Mouse (Mus musculus) cerebellum, adult 9-10 months (tissue): ENCODE results near the gene Armcx5.
A peak's percentile ranks its signal among the peaks of the same experiment; 100 is the strongest.
"Not testable (repeated sequence)": the region's sequence is repeated elsewhere in the genome, so short reads cannot be mapped to it uniquely, and the experiment has no call there.

Experiments
- DNase-seq: peaks from one replicate; pipeline ENCODE4 v3.0.0; 2022

Armcx5 gene

DNA sequence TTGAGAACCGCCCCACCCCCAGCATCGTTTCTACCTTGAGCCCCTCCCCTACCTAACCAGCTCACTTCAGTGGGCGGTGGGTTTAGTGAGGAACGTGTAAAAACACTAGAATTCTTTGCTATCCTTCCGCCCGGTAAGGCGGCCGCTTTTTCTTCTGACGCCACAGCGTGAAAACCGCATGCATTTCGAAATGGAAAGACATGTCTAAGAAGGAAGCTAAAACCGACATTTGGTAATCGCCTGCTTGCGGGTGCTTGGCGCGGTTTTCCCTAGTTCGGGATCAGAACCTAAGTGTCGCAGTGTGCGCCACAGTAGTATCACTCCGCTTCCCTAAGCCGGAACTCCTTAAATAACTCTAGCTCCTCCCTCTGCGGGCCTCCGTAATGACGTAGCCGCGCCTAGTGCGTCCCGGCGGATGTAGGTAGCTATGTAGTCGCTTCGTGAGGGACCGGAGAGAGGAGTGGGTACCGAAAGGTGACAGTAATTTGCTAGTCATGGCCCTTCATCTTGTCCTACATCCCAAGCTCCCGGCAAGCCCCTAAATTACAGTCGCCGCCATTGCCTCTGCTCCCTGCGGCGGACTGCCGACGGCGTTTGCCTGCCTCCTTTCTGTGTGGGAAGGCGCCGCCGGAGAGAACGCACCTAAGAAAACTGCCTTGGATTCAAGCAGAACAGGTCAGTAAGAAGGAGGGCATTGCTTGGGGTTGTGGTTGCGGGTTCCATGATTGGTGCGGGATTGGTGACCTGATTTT is at the start of gene Armcx5, which contains the start of gene Gprasp1:
TSS of gene Armcx5 (plus strand) at position 430 of the 752 bp plus-strand sequence.
TSS of gene Gprasp1 (plus strand) at position 430 of the 752 bp plus-strand sequence.
- DNase-seq: peak; percentile 93

DNA sequence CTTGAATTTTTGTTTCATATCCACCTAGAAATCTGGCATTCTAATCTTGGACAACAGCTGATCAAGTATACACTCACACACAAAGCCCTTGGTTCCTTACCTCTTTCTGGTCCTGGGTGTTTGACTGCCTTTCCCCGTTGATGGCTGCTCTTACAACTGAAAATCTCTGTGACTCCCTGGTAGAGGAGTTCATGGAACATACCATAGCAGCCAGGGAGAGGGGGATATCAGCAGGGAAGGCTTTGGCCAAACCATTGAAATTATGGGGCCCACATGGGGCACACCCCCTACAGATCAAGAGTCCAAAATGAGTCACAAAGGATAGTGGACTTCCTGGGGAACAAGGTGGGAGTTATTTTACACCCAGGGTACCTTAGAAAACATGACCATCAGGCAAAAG is 48.9 kb upstream of the Armcx5 start, which contains the start of gene Tcp11x2:
TSS of gene Tcp11x2 (minus strand) at position 158 of the 400 bp plus-strand sequence.
- no peak for DNase-seq

DNA sequence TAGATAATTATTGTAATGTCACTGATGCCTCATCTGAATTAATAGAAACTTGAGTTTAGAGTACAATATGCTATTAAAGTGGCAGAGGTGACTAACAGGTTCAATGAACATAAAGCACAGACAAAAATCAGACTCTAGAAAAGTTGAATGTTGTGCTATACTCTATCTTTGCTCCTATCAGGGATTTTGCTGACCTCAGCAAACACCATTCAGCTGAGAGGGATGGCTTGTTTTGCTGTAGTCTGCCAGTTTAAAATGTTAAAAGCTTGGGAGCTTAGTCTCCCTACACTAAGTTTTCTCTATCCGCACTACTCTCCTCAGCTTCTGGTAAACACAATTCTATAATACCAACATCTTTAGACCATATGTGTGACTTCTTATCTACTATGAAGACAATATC is 39.4 kb upstream of the Armcx5 start:
- DNase-seq: no peak

DNA sequence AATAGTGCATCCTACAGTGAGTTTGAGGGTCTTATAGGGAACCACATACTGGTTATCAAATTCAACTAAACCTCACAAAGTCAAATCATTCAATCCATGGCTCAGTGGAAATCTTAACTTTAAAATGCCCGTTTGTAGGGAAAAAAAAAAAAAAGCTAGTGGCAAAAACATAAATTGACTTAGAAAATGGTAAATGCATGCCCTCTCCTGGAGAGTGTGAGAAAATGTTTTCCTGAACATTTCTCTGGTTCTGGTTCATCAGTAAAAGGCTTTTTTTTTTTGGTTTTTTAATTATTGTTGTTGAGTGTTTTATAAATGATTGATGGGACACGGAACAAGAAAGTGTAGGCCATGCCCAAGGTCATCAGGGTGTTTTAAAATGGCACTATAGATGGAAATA is 38.2 kb upstream of the Armcx5 start:
- no peak for DNase-seq

DNA sequence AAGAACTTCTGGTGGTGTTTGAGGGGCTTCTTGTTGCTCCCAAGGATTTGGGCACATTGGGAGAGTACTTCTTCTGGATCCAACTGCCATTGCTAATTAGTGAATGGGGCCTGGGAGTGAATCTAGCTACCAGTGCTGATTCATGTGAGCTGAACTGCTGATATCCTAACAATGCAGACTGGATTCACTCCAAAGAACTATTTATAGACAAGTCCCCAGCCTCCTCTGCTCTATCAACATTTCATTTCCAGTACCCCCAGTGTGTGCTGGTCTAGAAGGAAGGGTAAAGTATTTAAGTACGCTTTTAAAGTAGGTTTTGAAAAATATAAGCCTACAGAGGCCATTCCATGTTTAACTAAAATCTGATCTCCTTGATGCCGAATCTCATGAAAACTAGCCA is 29.7 kb upstream of the Armcx5 start:
- DNase-seq: no peak

DNA sequence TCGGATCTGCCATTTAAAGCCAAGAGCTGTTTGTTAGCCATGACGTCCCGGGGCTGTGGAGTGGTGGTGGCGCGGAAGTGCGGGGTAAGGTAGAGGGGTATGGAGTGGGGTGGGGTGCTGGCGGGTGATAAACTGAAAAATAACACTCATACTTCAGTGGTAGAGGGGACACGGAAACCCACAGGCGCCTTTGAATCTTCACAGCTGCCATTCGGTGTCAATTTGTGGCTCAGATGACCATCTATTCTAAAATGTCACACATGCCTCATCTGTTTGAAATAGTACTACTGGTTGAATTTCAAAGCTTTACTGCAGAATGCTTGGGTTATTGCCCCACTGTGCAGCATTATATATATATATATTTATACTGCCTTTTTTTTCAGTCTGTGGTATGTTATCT is 17.4 kb upstream of the Armcx5 start, which contains the start of gene Tmsb15a:
TSS of gene Tmsb15a (minus strand) at position 101 of the 400 bp plus-strand sequence.
- no peak for DNase-seq

DNA sequence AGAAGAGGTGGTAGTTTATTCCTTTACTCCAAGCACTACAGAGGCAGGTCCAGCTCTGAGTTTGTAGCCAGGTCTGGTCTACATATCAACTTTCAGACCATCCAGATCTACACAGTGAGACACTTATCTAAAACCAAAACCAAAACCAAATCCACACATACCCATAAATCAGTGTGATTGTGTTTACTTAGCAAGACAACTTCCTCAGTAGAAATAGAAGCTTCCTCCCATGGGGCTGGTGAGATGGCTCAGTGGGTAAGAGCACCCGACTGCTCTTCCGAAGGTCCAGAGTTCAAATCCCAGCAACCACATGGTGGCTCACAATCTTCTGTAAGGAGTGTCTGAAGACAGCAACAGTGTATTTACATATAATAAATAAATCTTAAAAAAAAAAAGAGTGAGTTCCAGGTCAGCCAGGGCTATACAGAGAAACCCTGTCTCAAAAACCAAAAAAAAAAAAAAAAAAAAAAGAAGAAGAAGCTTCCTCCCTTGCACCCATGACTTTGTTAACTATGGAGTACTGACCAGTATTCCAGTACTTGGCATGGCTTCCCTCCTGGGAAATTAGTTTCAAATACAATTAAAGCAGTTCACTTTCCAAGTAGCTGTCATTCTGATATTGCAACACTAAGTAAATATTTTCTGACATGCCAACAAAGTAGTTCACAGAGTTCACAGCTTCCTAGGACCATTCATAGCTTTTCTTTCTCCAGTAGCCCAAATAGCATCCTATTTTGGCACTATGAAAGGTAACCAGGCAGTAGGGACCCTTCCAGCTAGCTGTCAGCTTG is 3.6 kb upstream of the Armcx5 start:
- no peak for DNase-seq

DNA sequence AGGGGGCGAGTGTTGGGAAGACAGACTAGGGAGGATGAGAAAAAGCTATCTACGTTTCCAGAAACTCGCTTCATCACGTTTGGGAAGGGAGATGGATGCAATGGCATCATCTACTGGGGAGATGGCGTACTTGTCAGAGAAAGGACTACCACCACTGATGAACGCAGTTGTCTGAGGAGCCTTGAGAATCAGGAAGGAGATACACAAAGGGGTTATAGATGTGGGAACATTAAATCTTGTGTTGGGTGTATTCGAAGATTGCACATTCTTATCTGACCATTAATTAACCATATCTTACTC is 473 bp downstream of the Armcx5 start:
- no peak for DNase-seq

DNA sequence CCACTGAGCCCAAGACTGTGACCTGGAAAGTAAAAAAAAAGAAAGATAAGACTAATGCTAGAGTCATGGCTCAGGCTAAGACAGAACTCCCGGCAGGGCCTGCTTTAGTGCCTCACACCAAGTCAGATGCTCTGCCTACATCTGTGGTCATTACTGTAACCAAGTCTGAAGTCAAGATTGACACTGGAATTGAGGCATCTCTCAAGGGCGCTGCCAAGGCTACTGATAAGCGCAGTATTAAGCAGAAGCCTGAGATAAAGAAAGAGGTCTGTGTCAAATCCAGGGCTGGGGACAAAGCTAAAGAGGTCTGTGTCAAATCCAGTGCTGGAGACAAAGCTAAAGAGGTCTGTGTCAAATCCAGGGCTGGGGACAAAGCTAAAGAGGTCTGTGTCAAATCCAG is 2.8 kb downstream of the Armcx5 start:
- DNase-seq: not testable (repeated sequence)

DNA sequence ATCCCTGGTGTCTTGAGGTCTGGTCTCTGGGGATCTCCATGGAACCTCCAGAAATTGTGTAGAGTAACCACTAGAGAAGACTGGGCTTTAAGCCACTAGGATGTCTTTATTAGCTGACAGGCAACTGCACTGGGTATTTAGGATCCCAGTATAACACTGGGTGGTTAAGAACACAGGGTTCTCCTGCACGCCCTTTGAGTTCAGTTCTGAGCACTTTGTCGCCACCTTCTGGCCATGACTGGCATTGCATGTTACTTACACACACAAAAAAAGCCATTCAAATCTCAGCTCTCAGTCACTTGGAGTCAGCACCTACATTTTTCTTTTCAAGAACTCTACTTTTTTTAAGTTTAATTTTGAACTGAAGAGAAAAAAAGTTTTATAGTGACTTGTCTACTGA is 10.3 kb downstream of the Armcx5 start:
- DNase-seq: peak; percentile 77

DNA sequence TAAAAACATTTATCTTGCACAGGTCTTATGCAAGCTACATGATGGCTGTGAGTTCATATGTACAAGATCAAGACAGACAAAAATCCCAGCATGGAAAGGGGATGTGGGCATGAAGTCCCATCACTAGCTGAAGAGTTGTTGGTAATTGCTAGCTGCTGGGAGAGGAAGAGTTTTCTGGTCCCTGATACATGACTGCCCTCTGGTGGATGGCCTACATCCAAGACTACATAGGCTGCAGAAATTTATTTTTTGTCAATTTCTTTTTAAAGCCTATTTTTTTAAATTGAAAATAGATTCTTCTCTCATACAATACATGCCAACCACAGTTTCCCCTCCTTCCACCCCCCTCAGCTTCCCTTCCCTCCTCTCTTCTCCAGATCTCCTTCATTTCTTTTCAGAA is 19.2 kb downstream of the Armcx5 start:
- DNase-seq: peak; percentile 40

DNA sequence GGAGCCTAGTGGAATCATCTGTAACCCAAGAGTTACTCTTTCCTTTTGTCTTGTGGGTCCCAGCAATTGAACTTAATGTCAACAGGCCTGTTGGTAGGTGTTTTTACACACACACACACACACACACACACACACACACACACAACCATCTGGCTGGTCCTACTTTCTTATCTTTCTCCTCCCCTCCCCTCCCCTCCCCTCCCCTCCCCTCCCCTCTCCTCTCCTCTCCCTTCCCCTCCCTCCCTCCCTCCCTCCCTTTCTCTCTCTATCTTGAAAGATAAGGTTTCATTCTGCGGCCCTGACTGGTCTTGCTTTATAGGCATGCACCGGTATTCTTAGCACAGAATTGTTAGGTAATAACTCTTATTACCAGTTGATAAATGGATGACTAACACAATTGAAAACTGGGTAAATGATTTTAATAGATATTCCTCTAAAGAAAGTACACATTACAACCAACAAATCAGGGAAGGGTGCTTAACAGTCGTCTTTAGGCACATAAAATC is 25.6 kb downstream of the Armcx5 start:
- DNase-seq: no peak

DNA sequence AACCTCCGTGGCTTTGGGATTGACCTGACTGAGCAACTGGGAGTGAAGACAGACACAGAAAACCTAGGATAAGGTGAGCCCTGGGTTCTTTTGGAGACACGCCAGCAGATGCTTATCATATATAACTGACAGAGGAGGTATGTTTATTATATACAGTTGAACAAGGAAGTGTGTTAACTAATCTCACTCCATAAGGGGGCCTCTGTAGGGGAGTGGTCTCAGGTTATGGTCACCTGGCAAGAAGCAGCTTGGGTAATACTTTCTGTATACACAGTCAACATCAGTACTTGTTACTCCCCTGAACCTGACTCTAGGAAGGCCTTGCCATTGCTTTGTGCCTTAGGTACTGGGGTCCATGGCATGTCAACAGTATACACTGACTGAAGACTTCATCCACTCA is 26.0 kb downstream of the Armcx5 start:
- no peak for DNase-seq

DNA sequence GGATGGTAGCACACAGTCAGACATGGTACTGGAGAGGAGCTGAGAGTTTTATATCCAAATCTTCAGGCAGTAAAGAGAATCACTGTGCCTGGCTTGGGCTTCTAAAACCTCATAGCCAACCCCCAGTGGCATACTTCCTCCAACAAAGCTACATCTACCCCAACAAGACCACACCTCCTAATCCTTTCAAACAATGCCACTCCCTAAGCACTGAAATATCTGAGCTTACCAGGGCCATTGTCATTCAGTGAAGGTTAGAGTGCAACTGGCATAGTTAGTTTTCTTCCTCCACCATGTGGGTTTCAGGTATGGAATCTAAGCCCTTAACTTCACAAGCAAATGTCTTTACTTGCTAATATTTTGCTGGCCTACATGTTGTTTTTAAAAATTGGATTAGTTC is 49.0 kb downstream of the Armcx5 start:
- DNase-seq: no peak

DNA sequence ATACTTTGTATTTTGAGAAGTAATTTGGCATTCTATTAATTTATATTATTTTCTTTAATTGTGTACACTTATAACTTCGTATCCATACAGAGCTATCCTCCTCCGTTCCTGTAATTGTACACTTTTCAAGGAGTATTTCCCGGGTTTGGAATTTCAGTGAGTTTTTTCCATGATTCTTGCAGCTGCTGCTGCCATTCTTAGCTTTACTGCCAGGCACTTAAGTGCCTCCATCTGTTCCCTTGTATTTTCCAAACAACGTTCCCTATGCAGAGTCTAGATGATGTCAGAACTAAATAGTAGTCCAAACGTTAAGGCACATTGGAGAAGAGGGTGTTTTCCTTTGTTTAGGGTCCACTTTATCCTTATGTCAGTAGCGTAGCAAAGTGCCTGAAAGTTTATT is 49.8 kb downstream of the Armcx5 start:
- no peak for DNase-seq

DNA sequence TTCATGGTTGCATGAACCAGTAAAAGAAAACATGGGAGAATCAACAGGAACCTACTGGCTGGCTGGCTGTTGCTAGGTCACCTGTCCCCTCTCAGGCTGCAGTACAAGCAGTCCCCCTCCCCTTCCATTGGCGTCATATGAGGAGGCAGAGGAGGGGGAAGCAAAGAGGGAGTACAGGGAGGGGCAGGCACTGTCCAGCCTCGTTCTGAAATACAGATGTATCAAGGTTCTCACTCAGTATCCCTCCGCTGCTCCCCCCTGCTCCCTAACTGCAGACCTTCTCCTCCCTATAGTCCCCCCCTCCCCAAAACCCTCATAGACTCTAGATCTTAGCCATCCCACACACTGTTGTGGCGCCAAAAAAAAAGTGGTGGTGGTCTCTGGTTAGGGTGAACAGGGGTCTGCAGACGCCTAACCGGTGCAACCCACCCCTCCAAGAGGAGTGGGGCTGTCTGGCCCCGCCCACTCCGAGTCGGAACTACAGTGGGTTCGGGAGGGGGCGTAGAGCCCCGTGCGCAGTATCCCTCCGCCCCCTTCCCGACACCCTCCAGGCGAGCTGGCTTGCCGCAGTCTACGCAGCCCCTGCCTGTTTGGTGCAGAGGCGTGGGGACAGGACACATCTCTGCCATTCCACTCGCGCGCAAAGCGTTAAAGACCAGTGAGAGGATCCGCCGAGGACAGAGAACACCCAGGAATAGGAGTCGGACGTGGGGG is 53.2 kb downstream of the Armcx5 start:
- peak; percentile 48 for DNase-seq

DNA sequence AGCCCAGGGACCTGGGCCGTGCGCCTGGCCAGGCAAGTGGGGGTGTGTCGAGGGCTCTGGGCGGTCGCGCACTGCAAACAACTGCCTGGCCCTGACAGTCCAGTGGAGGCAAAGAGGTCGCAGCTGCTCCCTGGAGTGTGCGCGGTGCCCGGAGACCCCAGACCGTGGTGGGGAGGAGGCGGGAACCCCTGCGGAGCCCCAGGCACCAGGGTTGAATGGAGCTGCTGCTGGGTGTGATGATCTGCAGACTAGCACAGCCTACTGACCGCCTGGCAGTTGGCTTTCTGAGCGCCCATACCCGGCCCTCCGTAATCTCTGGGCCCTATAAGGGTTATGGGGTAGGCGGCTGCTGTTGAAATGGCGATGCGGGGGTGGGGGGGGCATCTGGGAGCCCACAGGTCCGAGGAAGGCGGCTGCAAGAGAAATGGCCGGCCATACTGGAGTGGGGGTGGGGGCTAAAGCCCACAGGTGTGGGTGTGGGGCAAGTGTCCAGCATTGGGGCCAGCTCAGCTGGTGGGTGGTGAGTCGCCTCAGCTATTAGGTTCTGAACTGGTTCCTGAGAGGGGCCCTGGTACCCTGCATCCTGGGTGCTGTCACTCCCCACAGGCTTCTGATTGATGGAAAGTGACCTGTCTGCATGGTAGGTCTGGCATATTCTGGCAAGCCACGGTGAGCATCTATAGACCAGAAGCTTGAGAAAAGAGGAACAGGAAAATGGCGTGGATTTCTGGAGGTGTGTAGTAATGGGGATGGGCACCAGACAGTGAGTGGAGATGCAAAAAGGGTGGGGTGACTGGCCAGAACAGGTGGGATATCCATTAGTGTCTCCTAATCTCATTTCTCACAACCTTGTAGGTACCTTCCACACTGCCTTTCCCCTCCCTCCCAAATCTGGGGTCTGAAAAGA is 54.0 kb downstream of the Armcx5 start:
- peak; percentile 34 for DNase-seq
